Mouse (Mus musculus): ENCODE data around the gene Cpne5. TPM values are rescaled to one million over a fixed set of nuclear protein-coding genes. Genes with fewer than 3 reads are reported as not detected.
"Not testable (repeated sequence)": the region's sequence is repeated elsewhere in the genome, so short reads cannot be mapped to it uniquely, and the experiment has no call there.

The Cpne5 gene
- polyA plus RNA-seq, 2 experiments, result 14.7 TPM

DNA sequence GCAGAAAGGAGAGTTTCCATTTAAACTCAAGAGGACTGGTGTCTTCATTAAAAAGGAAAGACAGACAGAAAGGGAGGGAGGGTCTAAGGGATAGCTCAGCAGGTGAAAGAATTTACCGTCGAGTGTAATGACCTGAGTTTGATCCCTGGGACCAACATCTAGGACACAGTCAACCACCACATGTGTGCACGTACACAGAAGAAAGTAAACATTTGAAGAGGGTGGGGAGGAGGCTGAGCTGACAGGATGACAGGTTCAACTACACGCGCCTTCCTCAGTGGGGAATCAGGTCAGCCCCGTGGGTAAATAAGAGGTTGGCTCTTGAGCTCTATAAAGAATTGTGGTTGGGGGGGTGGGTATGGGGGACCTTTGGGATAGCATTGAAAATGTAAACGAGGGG is 35.2 kb upstream of the Cpne5 start:
- Histone ChIP-seq H3K36me3 (ENCODE audit: control insufficient read depth, insufficient read depth, low read length) (peaks cover 2% of the 10 kb centered on the region; the same call in 1 of the 2 replicates), H3K27me3 (ENCODE audit: control insufficient read depth, insufficient read depth, low read length) (no peaks in the 10 kb centered on the region), H3K27ac (replicated peaks; ENCODE audit: low read depth, low read length) (no peak overlapping the region), H3K9me3 (ENCODE audit: control insufficient read depth, low read length) (no peaks in the 10 kb centered on the region), H3K4me2 (replicated peaks; ENCODE audit: low read depth, low read length, severe bottlenecking) (no peak overlapping the region), H3K9ac (ENCODE audit: low read depth, low read length, severe bottlenecking) (no peak overlapping the region), H3K4me3 (replicated peaks; ENCODE audit: low read length) (no peak overlapping the region), H3K4me1 (ENCODE audit: control insufficient read depth, insufficient read depth, low read length) (peaks cover 12% of the 10 kb centered on the region)
- WGBS, result 86% methylated on average over 7 of the region's 7 CpGs
- DNase-seq (ENCODE audit: low spot score) (no peak), ATAC-seq (ENCODE audit: low FRiP score, low read depth) (no peak)
- TF ChIP-seq POLR2A (IDR thresholded peaks at IDR 0.05; ENCODE audit: borderline replicate concordance, extremely low read depth, insufficient read depth, insufficient read length), result no peak

DNA sequence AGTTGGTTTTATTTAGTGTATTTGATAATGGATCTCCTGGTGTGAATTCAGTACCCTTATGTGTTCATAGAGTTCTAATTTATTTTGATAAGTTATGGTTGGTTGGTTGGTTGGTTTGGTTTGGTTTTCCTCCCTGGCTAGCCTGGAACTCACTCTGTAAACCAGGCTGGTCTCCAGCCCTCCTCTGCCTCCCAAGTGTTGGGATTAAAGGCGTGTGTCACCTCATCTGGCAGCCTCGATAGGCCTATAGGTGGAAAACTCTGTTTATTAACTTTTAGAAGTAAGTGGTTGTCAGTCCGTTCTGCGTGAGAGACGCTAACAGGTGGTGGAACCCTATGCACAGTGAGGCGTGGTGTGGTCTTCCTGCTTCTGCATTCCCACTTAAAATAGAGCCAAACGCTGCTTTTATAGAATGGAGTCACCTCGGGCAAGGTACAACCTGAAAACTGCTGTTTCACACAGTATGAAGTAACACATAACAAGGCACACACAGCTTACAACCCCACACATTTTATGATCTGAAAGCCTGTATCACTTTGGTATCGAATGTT is 32.3 kb upstream of the Cpne5 start:
- H3K36me3 ChIP-seq (ENCODE audit: control insufficient read depth, insufficient read depth, low read length), result no peaks in the 10 kb centered on the region
- no peak overlapping the region for H3K9ac ChIP-seq (ENCODE audit: low read depth, low read length, severe bottlenecking)
- 83% methylated on average over 9 of the region's 9 CpGs for WGBS
- no peak overlapping the region for H3K4me3 ChIP-seq (replicated peaks; ENCODE audit: low read length)
- no peak overlapping the region for H3K27ac ChIP-seq (replicated peaks; ENCODE audit: low read depth, low read length)
- H3K4me1 ChIP-seq (ENCODE audit: control insufficient read depth, insufficient read depth, low read length), result peaks cover 13% of the 10 kb centered on the region
- no peaks in the 10 kb centered on the region for H3K9me3 ChIP-seq (ENCODE audit: control insufficient read depth, low read length)
- no peak for TF ChIP-seq POLR2A (IDR thresholded peaks at IDR 0.05; ENCODE audit: borderline replicate concordance, extremely low read depth, insufficient read depth, insufficient read length)
- DNase-seq (ENCODE audit: low spot score) (no peak), ATAC-seq (ENCODE audit: low FRiP score, low read depth) (no peak)
- H3K4me2 ChIP-seq (replicated peaks; ENCODE audit: low read depth, low read length, severe bottlenecking), result peak overlapping the region; percentile 71; the same call in 1 of the 2 replicates
- H3K27me3 ChIP-seq (ENCODE audit: control insufficient read depth, insufficient read depth, low read length), result no peaks in the 10 kb centered on the region

- no peaks in the 10 kb centered on the region for H3K9me3 ChIP-seq (ENCODE audit: control insufficient read depth, low read length)
- peak overlapping the region; percentile 88 for H3K4me3 ChIP-seq (replicated peaks; ENCODE audit: low read length)
- H3K36me3 ChIP-seq (ENCODE audit: control insufficient read depth, insufficient read depth, low read length), result no peaks in the 10 kb centered on the region
- H3K4me2 ChIP-seq (replicated peaks; ENCODE audit: low read depth, low read length, severe bottlenecking), result peak overlapping the region; percentile 71
- DNase-seq (ENCODE audit: low spot score), result no peak
- H3K9ac ChIP-seq (ENCODE audit: low read depth, low read length, severe bottlenecking), result peak overlapping the region; percentile 95
- H3K27ac ChIP-seq (replicated peaks; ENCODE audit: low read depth, low read length), result peak overlapping the region; percentile 91
- no peaks in the 10 kb centered on the region for H3K27me3 ChIP-seq (ENCODE audit: control insufficient read depth, insufficient read depth, low read length)
- peaks cover 19% of the 10 kb centered on the region for H3K4me1 ChIP-seq (ENCODE audit: control insufficient read depth, insufficient read depth, low read length)
- WGBS, result 18% methylated on average over 10 of the region's 10 CpGs
- no peak for TF ChIP-seq POLR2A (IDR thresholded peaks at IDR 0.05; ENCODE audit: borderline replicate concordance, extremely low read depth, insufficient read depth, insufficient read length)
- ATAC-seq (ENCODE audit: low FRiP score, low read depth), result no peak
Measured at GRCm38 (mm10) chr17:29269349-29269706, 31.4 kb upstream of the Cpne5 start.

DNA sequence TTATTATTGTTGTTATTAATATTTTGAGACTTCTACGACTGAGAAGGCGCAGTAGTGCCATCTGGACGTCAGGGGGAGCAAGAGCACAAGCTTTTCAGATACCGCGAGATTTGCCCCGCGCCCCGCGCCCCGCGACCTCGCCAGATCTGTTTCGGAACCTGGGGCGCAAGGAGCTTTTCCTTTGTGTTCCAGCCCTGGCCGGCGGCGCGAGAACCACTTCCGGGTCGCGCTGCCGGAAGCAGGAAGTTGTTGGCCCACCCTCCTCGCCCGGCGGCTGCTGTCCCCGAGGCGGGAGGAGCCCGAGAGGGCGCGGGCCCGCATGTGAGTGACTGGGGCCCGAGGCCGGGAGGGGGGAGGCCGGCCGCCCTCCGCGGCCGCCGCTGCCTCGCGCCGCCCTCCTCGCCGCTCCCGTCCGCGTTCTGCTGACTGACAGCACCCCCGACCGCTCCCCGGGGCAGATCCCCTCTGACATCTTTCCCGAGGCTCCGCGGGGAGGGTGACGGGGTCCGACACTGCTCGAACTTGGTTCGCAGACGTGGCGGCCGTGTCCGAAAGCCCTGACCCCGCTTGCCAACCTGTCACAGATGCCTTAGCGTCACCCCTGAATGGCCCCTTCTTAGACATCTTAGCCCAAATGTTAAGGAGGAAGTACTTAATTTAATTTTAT is 30.8 kb upstream of the Cpne5 start, which contains the start of gene BC004004:
BC004004 (plus strand) TSS at position 107 of the 667 bp plus-strand sequence.
- H3K36me3 ChIP-seq (ENCODE audit: control insufficient read depth, insufficient read depth, low read length), result no peaks in the 10 kb centered on the region
- DNase-seq (ENCODE audit: low spot score), result peak; percentile 95
- H3K27ac ChIP-seq (replicated peaks; ENCODE audit: low read depth, low read length), result peak within 1 kb of the TSS; percentile 91
- H3K4me1 ChIP-seq (ENCODE audit: control insufficient read depth, insufficient read depth, low read length), result peaks cover 17% of the 10 kb centered on the region
- no peaks in the 10 kb centered on the region for H3K27me3 ChIP-seq (ENCODE audit: control insufficient read depth, insufficient read depth, low read length)
- under 1% methylated on average over 49 of the region's 63 CpGs for WGBS
- peak; percentile 89 for TF ChIP-seq POLR2A (IDR thresholded peaks at IDR 0.05; ENCODE audit: borderline replicate concordance, extremely low read depth, insufficient read depth, insufficient read length)
- peak; percentile 86 for ATAC-seq (ENCODE audit: low FRiP score, low read depth)
- peak within 1 kb of the TSS; percentile 71 for H3K4me2 ChIP-seq (replicated peaks; ENCODE audit: low read depth, low read length, severe bottlenecking)
- peak within 1 kb of the TSS; percentile 95 for H3K9ac ChIP-seq (ENCODE audit: low read depth, low read length, severe bottlenecking)
- H3K4me3 ChIP-seq (replicated peaks; ENCODE audit: low read length), result peak within 1 kb of the TSS; percentile 88
- H3K9me3 ChIP-seq (ENCODE audit: control insufficient read depth, low read length), result no peaks in the 10 kb centered on the region

DNA sequence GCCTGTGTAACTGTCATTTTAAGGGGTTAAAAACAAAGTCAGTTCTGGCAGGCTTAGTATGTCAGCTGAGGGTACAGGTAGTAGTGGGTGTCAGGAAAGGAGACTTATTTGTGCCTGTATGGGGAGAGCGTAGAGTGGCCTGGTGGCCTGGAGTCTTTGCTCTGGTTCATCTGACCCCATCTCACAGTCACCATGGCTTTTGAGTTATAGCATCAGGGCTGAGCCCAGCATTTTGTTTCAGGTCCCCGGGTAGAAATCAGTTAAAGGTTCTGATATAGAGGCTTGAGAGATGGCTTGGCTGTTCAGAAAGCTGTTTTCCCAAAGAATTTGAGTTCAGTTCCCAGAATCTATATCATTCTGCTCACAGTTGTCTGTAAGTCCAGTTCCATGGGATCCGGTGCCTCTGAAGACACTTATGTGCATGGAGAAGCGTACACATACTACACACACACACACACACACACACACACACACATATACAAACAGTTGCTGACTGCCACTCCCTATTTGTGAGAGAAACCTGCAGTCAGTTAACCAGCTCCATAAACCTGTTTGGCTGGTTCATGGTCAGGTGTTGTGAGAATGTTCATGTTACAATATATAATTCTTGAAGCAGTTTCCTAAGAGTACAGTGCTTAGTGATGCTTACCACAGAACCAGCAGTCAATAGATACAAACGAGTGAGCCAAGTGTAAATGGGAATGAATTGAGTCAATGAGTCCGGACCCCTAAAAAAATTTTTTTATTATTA is 30.1 kb upstream of the Cpne5 start:
- peak overlapping the region; percentile 95 for H3K9ac ChIP-seq (ENCODE audit: low read depth, low read length, severe bottlenecking)
- TF ChIP-seq POLR2A (IDR thresholded peaks at IDR 0.05; ENCODE audit: borderline replicate concordance, extremely low read depth, insufficient read depth, insufficient read length), result no peak
- 61% methylated on average over 6 of the region's 6 CpGs for WGBS
- peak overlapping the region; percentile 71 for H3K4me2 ChIP-seq (replicated peaks; ENCODE audit: low read depth, low read length, severe bottlenecking)
- H3K9me3 ChIP-seq (ENCODE audit: control insufficient read depth, low read length), result no peaks in the 10 kb centered on the region
- no peaks in the 10 kb centered on the region for H3K36me3 ChIP-seq (ENCODE audit: control insufficient read depth, insufficient read depth, low read length)
- ATAC-seq (ENCODE audit: low FRiP score, low read depth) (peak; percentile 4; the same call in 1 of the 2 replicates), DNase-seq (ENCODE audit: low spot score) (no peak)
- H3K27ac ChIP-seq (replicated peaks; ENCODE audit: low read depth, low read length), result peak overlapping the region; percentile 91; the same call in 1 of the 2 replicates
- peak overlapping the region; percentile 88 for H3K4me3 ChIP-seq (replicated peaks; ENCODE audit: low read length)
- H3K27me3 ChIP-seq (ENCODE audit: control insufficient read depth, insufficient read depth, low read length), result no peaks in the 10 kb centered on the region
- peaks cover 16% of the 10 kb centered on the region for H3K4me1 ChIP-seq (ENCODE audit: control insufficient read depth, insufficient read depth, low read length)

DNA sequence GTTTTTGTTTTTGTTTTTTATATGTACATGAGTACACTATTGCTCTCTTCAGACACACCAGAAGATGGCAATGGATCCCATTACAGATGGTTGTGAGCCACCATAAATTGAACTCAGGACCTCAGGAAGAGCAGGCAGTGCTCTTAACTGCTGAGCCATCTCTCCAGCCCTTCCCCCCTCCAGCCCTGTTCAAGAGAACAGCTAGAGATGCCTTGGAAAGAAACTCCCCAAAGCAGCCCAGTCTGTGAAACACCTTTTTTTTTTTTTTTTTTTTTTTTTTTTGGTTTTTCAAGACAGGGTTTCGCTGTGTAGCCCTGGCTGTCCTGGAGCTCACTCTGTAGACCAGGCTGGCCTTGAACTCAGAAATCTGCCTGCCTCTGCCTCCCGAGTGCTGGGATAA is 29.1 kb upstream of the Cpne5 start:
- not testable (repeated sequence) for H3K9me3 ChIP-seq (ENCODE audit: control insufficient read depth, low read length)

More for the DNA sequence above, 29.1 kb upstream of the Cpne5 start:
- DNase-seq (ENCODE audit: low spot score); ATAC-seq (ENCODE audit: low FRiP score, low read depth); H3K36me3 ChIP-seq (ENCODE audit: control insufficient read depth, insufficient read depth, low read length); H3K4me3 ChIP-seq (replicated peaks; ENCODE audit: low read length); H3K27ac ChIP-seq (replicated peaks; ENCODE audit: low read depth, low read length); H3K4me2 ChIP-seq (replicated peaks; ENCODE audit: low read depth, low read length, severe bottlenecking); H3K9ac ChIP-seq (ENCODE audit: low read depth, low read length, severe bottlenecking); H3K27me3 ChIP-seq (ENCODE audit: control insufficient read depth, insufficient read depth, low read length): not testable (repeated sequence)
- 92% methylated on average over 2 of the region's 2 CpGs for WGBS
- H3K4me1 ChIP-seq (ENCODE audit: control insufficient read depth, insufficient read depth, low read length), result peaks cover 19% of the 10 kb centered on the region

Data from limb, embryonic 14.5 days (tissue).